Mouse (Mus musculus) lung, adult 2 months (tissue): ENCODE results near the gene Tgfbr3.

Source experiments
- CTCF ChIP-seq: fragments of 200-500 bp; IDR thresholded peaks from 2 replicates; pipeline ENCODE4 v1.5.1; 2011; ENCODE audit warnings: mild to moderate bottlenecking, low read length, control low read depth; ENCODE audit not compliant: insufficient read depth
- POLR2A ChIP-seq: fragments of 200-500 bp; IDR thresholded peaks from 2 replicates; pipeline ENCODE4 v1.6.1; 2011; ENCODE audit warnings: low read depth, mild to moderate bottlenecking, control low read depth, low read length, borderline replicate concordance; ENCODE audit errors: extremely low read depth

GRCm38 (mm10) chr5:107289234-107289764 lies at the start of gene Tgfbr3:
- TF ChIP-seq POLR2A (peak; percentile 80; the same call in 1 of the 2 replicates), CTCF (peak; percentile 6; the same call in 1 of the 2 replicates)
